Mouse (Mus musculus) megakaryocyte, embryonic 14.5 days (primary cell): ENCODE data around the gene Gpr152.

Experiments used
- FLI1 ChIP-seq: IDR thresholded peaks from 2 replicates; pipeline ENCODE4 v1.6.1; 2012; ENCODE audit warnings: low read length, inconsistent platforms, mixed read lengths
- GATA1 ChIP-seq: IDR thresholded peaks from 3 replicates; pipeline ENCODE4 v1.6.1; 2012; ENCODE audit warnings: mixed read lengths, low read length, inconsistent platforms, borderline replicate concordance

GRCm38 (mm10) chr19:4163543-4163887 is 23.9 kb downstream of the Gpr152 start:
- TF ChIP-seq GATA1 (no peak), FLI1 (no peak)
